Mouse (Mus musculus): ENCODE results near the gene Zpbp. TPM values are rescaled to one million over a fixed set of nuclear protein-coding genes. Genes with fewer than 3 reads are reported as not detected.

Zpbp gene
- total and polyA plus RNA-seq, 3 experiments = 0.34 to 0.62 (median 0.50) TPM

GRCm38 (mm10) chr11:11455037-11455436 is 7.2 kb downstream of the Zpbp start:
- Histone ChIP-seq H3K36me3 (replicated peaks in 1 of 2; ENCODE audit: control insufficient read depth in 1 of 2, insufficient read depth in 1 of 2, low read length in 1 of 2) (peaks cover 0 to 2% of the 10 kb centered on the region in 2 experiments), H3K4me2 (ENCODE audit: insufficient read depth, low read depth, poor library complexity, severe bottlenecking) (peak overlapping the region; percentile 21), H3K4me3 (replicated peaks in 1 of 3; ENCODE audit: low read depth in 2 of 3, low read length in 2 of 3, poor library complexity in 1 of 3) (no peak overlapping the region), H3K79me2 (replicated peaks; ENCODE audit: control insufficient read depth, extremely low read depth, insufficient read depth, poor library complexity, severe bottlenecking) (no peaks in the 10 kb centered on the region), H3K9me3 (replicated peaks; ENCODE audit: low read length) (no peaks in the 10 kb centered on the region), H3K9ac (ENCODE audit: insufficient read depth, low read depth) (no peak overlapping the region), H3K27me3 (replicated peaks) (no peaks in the 10 kb centered on the region), H3K4me1 (ENCODE audit: control insufficient read depth in 1 of 2, insufficient read depth in 2 of 2) (peaks cover 8 to 24% of the 10 kb centered on the region in 2 experiments), H3K27ac (ENCODE audit: insufficient read depth, low read depth) (no peak overlapping the region)
- in situ Hi-C loops (cut with MboI; ENCODE audit: low pct_ligation_motif_present, low pct_unique_long_range_greater_than_20kb, low sequenced_read_pairs) = loop anchor here (5.0 kb wide), 1 partner anchor 332 kb away; no protein-coding TSS in a partner anchor
- dilution Hi-C loops (cut with MboI; ENCODE audit: extremely low pct_ligation_motif_present, extremely low pct_unique_long_range_greater_than_20kb, low sequenced_read_pairs) = no loop called here
- peak; percentile 74 for DNase-seq (ENCODE audit: extremely low read depth)
- TF ChIP-seq NELFE (IDR thresholded peaks at IDR 0.05; ENCODE audit: low read depth, low read length) (no peak), RAD21 (IDR thresholded peaks at IDR 0.05; ENCODE audit: low read depth, low read length) (peak; percentile 77), UBTF (IDR thresholded peaks at IDR 0.05; ENCODE audit: low read depth, low read length) (no peak), E2F4 (IDR thresholded peaks at IDR 0.05; ENCODE audit: insufficient replicate concordance, low read depth, low read length) (no peak), CTCF (conservative IDR thresholded peaks at IDR 0.05 in 1 of 2, IDR thresholded peaks at IDR 0.05 in 1 of 2; ENCODE audit: low read depth in 2 of 2, low read length in 2 of 2) (peak; percentile 77 to 95), ZC3H11A (IDR thresholded peaks at IDR 0.05; ENCODE audit: low read depth, low read length) (peak; percentile 8; the same call in 1 of the 2 replicates), EP300 (IDR thresholded peaks at IDR 0.05; ENCODE audit: low read length) (no peak), ZNF384 (IDR thresholded peaks at IDR 0.05; ENCODE audit: low read depth, low read length) (peak; percentile 97), SMC3 (IDR thresholded peaks at IDR 0.05; ENCODE audit: low read depth, low read length) (peak; percentile 82)

- peaks cover 2 to 8% of the 10 kb centered on the region in 2 experiments; a peak in 2 of 4 replicates for H3K4me1 ChIP-seq (ENCODE audit: control insufficient read depth in 1 of 2, insufficient read depth in 2 of 2)
- no peak overlapping the region for H3K4me3 ChIP-seq (replicated peaks in 1 of 3; ENCODE audit: low read depth in 2 of 3, low read length in 2 of 3, poor library complexity in 1 of 3)
- no peaks in the 10 kb centered on the region for H3K79me2 ChIP-seq (replicated peaks; ENCODE audit: control insufficient read depth, extremely low read depth, insufficient read depth, poor library complexity, severe bottlenecking)
- H3K27me3 ChIP-seq (replicated peaks) = no peaks in the 10 kb centered on the region
- H3K9ac ChIP-seq (ENCODE audit: insufficient read depth, low read depth) = peak overlapping the region; percentile 47; the same call in 1 of the 2 replicates
- dilution Hi-C loops (cut with MboI; ENCODE audit: extremely low pct_ligation_motif_present, extremely low pct_unique_long_range_greater_than_20kb, low sequenced_read_pairs) (no loop called here), in situ Hi-C loops (cut with MboI; ENCODE audit: low pct_ligation_motif_present, low pct_unique_long_range_greater_than_20kb, low sequenced_read_pairs) (no loop called here)
- H3K27ac ChIP-seq (ENCODE audit: insufficient read depth, low read depth) = no peak overlapping the region
- no peaks in the 10 kb centered on the region for H3K9me3 ChIP-seq (replicated peaks; ENCODE audit: low read length)
- H3K4me2 ChIP-seq (ENCODE audit: insufficient read depth, low read depth, poor library complexity, severe bottlenecking) = peak overlapping the region; percentile 11; the same call in 1 of the 2 replicates
- no peak for TF ChIP-seq GABPA (IDR thresholded peaks at IDR 0.05; ENCODE audit: insufficient replicate concordance, low read depth, low read length)
- no peak for TF ChIP-seq POLR2AphosphoS2 (IDR thresholded peaks at IDR 0.05; ENCODE audit: low read depth, low read length)
- TF ChIP-seq KAT2A (IDR thresholded peaks at IDR 0.05; ENCODE audit: insufficient replicate concordance, low read length) = no peak
- TF ChIP-seq ZMIZ1 (IDR thresholded peaks at IDR 0.05; ENCODE audit: low read depth, low read length) = no peak
- TF ChIP-seq CTCF (conservative IDR thresholded peaks at IDR 0.05 in 1 of 2, IDR thresholded peaks at IDR 0.05 in 1 of 2; ENCODE audit: low read depth in 2 of 2, low read length in 2 of 2) = no peak
- TF ChIP-seq USF2 (conservative IDR thresholded peaks at IDR 0.05; ENCODE audit: low read depth, low read length) = no peak
- TF ChIP-seq MYC (IDR thresholded peaks at IDR 0.05; ENCODE audit: low read depth, low read length) = no peak
- no peak for TF ChIP-seq ZNF384 (IDR thresholded peaks at IDR 0.05; ENCODE audit: low read depth, low read length)
- TF ChIP-seq JUN (IDR thresholded peaks at IDR 0.05; ENCODE audit: insufficient read depth, low read depth, low read length) = no peak
- no peak for TF ChIP-seq BHLHE40 (IDR thresholded peaks at IDR 0.05; ENCODE audit: low read depth, low read length)
- TF ChIP-seq RAD21 (IDR thresholded peaks at IDR 0.05; ENCODE audit: low read depth, low read length) = no peak
- TF ChIP-seq NELFE (IDR thresholded peaks at IDR 0.05; ENCODE audit: low read depth, low read length) = no peak
- no peak for TF ChIP-seq ZC3H11A (IDR thresholded peaks at IDR 0.05; ENCODE audit: low read depth, low read length)
- TF ChIP-seq MAFK (IDR thresholded peaks at IDR 0.05; ENCODE audit: insufficient replicate concordance, low read length) = no peak
- no peak for TF ChIP-seq MAX (IDR thresholded peaks at IDR 0.05; ENCODE audit: low read length)
- no peak for TF ChIP-seq EP300 (IDR thresholded peaks at IDR 0.05; ENCODE audit: low read length)
- no peak for TF ChIP-seq HCFC1 (IDR thresholded peaks at IDR 0.05; ENCODE audit: low read depth, low read length)
- no peak for TF ChIP-seq SMC3 (IDR thresholded peaks at IDR 0.05; ENCODE audit: low read depth, low read length)
- TF ChIP-seq ZKSCAN1 (IDR thresholded peaks at IDR 0.05; ENCODE audit: borderline replicate concordance, low read depth, low read length) = no peak
- DNase-seq (ENCODE audit: extremely low read depth) = peak; percentile 9
- H3K36me3 ChIP-seq (replicated peaks in 1 of 2; ENCODE audit: control insufficient read depth in 1 of 2, insufficient read depth in 1 of 2, low read length in 1 of 2) = no peaks in the 10 kb centered on the region
Observed at GRCm38 (mm10) chr11:11417356-11417755, 44.9 kb downstream of the Zpbp start.

All from CH12.LX (cell line).